Comparison of ENCODE assay signal across 8 mouse cellular contexts in the genomic region with DNA sequence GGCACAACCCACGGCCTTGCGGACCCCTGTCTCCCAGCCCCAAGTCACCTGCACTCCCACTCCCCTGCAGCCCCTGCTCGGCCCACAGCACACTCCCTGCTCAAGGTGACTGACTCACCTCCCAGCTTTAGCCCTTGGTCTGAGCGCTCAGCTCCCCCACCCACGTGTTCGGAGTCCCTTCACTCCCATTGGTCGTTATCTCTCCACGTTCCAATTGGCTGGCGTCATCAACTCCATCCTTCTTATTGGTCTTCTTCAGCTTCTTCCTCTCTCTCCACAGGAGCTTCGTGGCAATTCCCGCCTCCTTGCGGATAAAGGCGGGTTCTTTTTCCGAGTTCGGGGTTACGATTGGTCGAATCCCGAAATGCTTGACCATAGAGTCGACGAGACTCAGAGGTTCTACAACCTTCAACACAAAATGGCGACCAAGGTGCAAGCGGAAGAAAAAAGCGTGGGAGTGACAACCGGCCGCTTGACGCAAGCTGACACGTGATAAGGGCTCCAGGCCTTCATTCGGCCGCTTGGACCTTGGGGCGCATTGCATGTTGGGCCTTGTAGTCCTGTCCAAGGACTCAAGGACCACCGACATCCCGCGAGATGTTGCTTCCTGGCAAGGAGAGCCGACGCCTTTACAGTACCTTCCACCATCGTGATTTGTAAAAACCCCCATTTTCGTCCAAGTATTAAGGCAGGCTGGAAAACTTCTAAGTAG. TPM values are rescaled to one million over a fixed set of nuclear protein-coding genes. Genes with fewer than 3 reads are reported as not detected.
A peak's percentile ranks its signal among the peaks of the same experiment; 100 is the strongest.
DNase-seq lines count a peak whose midpoint lies in the region; ATAC-seq lines count a peak whose summit lies in the region.

A gene (minus strand): TSS at position 162 of the 712 bp plus-strand sequence.

- DNase-seq in adrenal gland, adult 18-20 months (ENCODE audit: low spot score in 2 of 2) = peak; percentile 83 to 89
- DNase-seq in embryo, embryonic 11 days = peak; percentile 100
- DNase-seq in gastrocnemius, postnatal 25 days = peak; percentile 100
- peak; percentile 93 for DNase-seq in intestine, embryonic 14.5 days (ENCODE audit: low spot score)
- peak; percentile 99 to 100 for DNase-seq in left cerebral cortex, postnatal 14 days (ENCODE audit: low spot score in 2 of 2)
- DNase-seq in mesoderm, embryonic 11.5 days (ENCODE audit: low read depth, low spot score) = peak; percentile 100
- peak; percentile 99 to 100 for DNase-seq in right cerebral cortex, postnatal 36 days (ENCODE audit: low spot score in 2 of 2)
- DNase-seq in yolk sac, embryonic 10.5 days (ENCODE audit: low spot score) = peak; percentile 100

- peak within 1 kb of the TSS; percentile 64 for H3K27ac ChIP-seq in intestine, embryonic 14.5 days (ENCODE audit: low read depth)

- peak within 1 kb of the TSS; percentile 90 for H3K4me2 ChIP-seq in intestine, embryonic 14.5 days (ENCODE audit: low read length)

- ATAC-seq in intestine, embryonic 14.5 days (replicated peaks; ENCODE audit: low FRiP score, low TSS enrichment, low read depth) = peak; percentile 98

- peak within 1 kb of the TSS; percentile 92 for H3K4me3 ChIP-seq in intestine, embryonic 14.5 days (ENCODE audit: low read depth, low read length)

- H3K9ac ChIP-seq in intestine, embryonic 14.5 days (ENCODE audit: low read length) = peak within 1 kb of the TSS; percentile 83

- no peaks in the 10 kb centered on the region for H3K9me3 ChIP-seq in intestine, embryonic 14.5 days (ENCODE audit: control insufficient read depth, low read length)

- H3K36me3 ChIP-seq in intestine, embryonic 14.5 days (ENCODE audit: control insufficient read depth, insufficient read depth, low read length) = peaks cover 22% of the 10 kb centered on the region

- no peaks in the 10 kb centered on the region; the same call in 1 of the 2 replicates for H3K4me1 ChIP-seq in intestine, embryonic 14.5 days (replicated peaks; ENCODE audit: control insufficient read depth, insufficient read depth, low read length)

- no peaks in the 10 kb centered on the region for H3K27me3 ChIP-seq in intestine, embryonic 14.5 days (replicated peaks; ENCODE audit: control insufficient read depth, insufficient read depth, low read length)

- WGBS in intestine, embryonic 14.5 days = under 1% methylated on average over 37 of the region's 37 CpGs

- intact Hi-C loops in left cerebral cortex, postnatal 14 days (cut with DNase I) = loop anchor here (1.0 kb wide), 1 partner anchor 10 kb away; a partner anchor contains a TSS

RNA-seq across cellular contexts. Expression of the gene that starts here (rescaled TPM):
- total RNA-seq in adrenal gland, adult 18-20 months (2021) = 100 to 1,000 TPM; 228 to 281 TPM
- 1,000 to 10,000 TPM; 1,455 to 1,686 TPM for total RNA-seq in gastrocnemius, postnatal 25 days (2021)
- polyA plus RNA-seq in intestine, embryonic 14.5 days (2014; fragmentation: Nextera tagmentation; extraction: Ambion mirVana) = 943 and 1,086 TPM in 2 replicates
- total RNA-seq in left cerebral cortex, postnatal 14 days (2021) = 100 to 1,000 TPM; 590 to 620 TPM

Comparison
In these comparisons a context has a peak if more than half of its experiments do, and no peak if none do; other contexts are left out.
1. Peak in every context shown above with its lines: DNase-seq, ATAC-seq, H3K4me3 ChIP-seq and H3K27ac ChIP-seq.